Mouse (Mus musculus) spleen, postnatal 10 days (tissue): ENCODE measurements around the gene Btaf1.
"Not testable (repeated sequence)": the region's sequence is repeated elsewhere in the genome, so short reads cannot be mapped to it uniquely, and the experiment has no call there.

Source experiments
- DNase-seq, 2 experiments: peaks; one replicate each; pipeline ENCODE4 v3.0.0; 2021 to 2022; ENCODE audit warnings: low spot score in 2 of 2

Btaf1 gene

DNA sequence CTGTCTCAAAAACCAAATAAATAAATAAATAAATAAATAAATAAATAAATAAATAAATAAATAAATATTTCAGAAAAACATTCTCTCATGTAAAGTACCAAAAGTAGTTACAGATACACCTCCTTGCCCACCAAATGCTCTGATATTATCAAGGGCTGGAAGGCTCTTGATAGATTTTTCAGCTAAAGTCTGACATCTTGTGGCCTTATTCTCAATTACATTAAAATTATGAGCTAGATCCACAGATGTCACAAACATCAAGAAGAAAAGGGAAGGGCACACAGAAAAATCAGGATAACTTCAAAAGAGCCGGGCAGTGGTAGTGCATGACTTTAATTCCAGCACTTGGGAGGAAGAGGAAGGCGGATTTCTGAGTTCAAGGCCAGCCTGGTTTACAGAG is 3.9 kb upstream of the Btaf1 start:
- DNase-seq: no peak

DNA sequence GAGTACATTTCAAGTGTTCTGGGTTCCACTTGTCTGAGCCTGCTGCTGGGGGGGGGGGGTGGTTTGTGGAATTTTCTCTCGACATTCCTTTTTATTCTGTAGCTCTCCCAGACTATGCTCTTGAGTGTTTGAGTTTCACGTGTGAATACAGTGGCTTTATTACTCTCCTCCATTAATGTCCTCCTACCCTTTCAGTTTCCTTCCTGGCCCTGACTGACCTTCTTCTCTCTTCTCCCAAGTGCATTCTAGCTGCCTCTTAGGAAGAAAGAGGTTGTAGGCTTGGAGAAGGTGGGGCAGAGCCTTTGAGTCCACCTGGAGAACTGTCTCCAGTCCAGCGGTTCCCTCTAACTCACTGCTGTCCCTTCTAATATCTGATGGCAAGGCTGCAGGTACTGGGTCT is 2.9 kb upstream of the Btaf1 start:
- no peak for DNase-seq

GRCm38 (mm10) chr19:36926553-36927236 is 816 bp downstream of the Btaf1 start:
- no peak for DNase-seq

GRCm38 (mm10) chr19:36927800-36928361 is 2.0 kb downstream of the Btaf1 start:
- DNase-seq: no peak

GRCm38 (mm10) chr19:36929816-36930215 is 3.9 kb downstream of the Btaf1 start:
- DNase-seq: no peak

- DNase-seq: no peak
These were observed 6.2 kb downstream of the Btaf1 start for GRCm38 (mm10) chr19:36932097-36932496.

GRCm38 (mm10) chr19:36932613-36933012 is 6.7 kb downstream of the Btaf1 start:
- no peak for DNase-seq

DNA sequence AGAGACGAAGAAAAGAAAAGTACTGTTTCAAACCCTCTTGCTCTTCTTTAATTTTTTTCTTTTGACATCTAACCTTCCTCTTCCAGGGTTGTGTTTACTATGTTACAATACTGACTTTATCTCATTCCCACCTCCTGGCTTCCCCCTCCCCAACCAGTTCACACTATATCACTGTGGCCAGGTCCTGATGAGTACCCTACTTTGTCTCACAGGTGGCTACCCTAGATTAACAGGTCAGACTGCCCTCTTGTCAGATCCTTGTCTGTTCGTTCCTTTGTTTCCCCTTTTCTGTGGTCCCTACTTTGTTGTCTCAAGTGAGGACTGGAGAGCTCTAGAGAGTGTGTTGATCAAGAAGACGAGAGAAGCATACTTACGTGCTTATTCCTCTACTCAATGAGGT is 10.4 kb downstream of the Btaf1 start:
- DNase-seq: no peak

GRCm38 (mm10) chr19:36938008-36938407 is 12.1 kb downstream of the Btaf1 start:
- no peak for DNase-seq

DNA sequence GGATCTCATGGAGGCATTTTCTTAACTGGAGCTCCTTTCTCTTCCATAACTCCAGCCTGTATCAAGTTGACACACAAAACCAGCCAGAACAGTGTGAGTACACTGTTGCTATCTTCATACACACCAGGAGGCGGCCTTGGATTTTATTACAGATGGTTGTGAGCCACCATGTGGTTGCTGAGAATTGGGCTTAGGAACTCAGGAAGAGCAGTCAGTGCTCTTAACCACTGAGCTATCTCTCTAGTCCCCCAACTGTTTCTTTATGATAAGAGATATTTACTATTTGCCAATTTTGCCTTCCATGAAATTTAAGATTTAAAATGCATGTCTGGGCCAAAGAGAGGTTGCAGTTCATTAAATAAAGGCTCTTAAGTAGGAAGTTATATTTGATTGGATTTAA is 14.2 kb downstream of the Btaf1 start:
- no peak for DNase-seq

GRCm38 (mm10) chr19:36953637-36954206 is 27.8 kb downstream of the Btaf1 start:
- no peak for DNase-seq

GRCm38 (mm10) chr19:36958331-36958730 is 32.5 kb downstream of the Btaf1 start:
- no peak for DNase-seq

DNA sequence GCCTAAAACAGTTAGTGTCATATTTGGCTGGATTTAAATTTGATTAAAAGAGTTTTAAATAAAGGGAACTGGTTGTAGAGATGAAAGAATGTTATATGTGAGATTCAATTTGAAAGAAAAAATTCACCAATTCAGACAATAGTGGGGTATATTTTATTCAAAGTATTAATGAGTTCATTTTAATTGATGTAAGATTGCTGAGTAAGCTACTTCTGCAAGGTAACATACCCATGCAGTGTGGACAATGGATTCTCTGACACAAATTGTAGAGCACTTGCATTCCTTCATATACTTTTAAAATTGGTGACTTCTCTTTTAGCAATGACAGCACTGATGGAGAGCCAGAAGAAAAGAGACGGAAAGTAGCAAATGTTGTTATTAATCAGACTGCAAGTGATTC is 35.4 kb downstream of the Btaf1 start:
- DNase-seq: no peak

GRCm38 (mm10) chr19:36962544-36963260 is 36.8 kb downstream of the Btaf1 start:
- not testable (repeated sequence) for DNase-seq

DNA sequence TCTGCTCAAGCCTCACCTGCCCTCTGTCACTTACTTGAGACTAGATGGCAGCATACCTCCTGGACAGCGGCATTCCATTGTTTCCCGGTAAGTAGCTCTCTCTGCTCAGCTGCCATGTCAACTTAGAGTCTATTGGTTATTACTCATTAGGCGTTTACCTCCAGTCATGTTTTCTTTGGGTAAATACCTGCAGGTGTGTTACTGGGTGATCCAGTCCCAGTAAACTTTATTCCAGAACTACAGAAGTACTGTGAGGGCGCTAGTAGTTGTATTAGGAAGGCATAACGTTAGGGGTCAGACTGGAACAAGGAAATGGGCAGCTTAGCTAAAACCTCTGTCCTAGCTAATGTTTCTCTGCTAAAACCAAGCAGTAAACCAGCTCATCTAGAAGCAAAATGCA is 78.7 kb downstream of the Btaf1 start:
- no peak for DNase-seq

GRCm38 (mm10) chr19:37009878-37010281 is 84.0 kb downstream of the Btaf1 start:
- DNase-seq: no peak

GRCm38 (mm10) chr19:37013461-37013860 is 87.6 kb downstream of the Btaf1 start:
- DNase-seq: no peak

DNA sequence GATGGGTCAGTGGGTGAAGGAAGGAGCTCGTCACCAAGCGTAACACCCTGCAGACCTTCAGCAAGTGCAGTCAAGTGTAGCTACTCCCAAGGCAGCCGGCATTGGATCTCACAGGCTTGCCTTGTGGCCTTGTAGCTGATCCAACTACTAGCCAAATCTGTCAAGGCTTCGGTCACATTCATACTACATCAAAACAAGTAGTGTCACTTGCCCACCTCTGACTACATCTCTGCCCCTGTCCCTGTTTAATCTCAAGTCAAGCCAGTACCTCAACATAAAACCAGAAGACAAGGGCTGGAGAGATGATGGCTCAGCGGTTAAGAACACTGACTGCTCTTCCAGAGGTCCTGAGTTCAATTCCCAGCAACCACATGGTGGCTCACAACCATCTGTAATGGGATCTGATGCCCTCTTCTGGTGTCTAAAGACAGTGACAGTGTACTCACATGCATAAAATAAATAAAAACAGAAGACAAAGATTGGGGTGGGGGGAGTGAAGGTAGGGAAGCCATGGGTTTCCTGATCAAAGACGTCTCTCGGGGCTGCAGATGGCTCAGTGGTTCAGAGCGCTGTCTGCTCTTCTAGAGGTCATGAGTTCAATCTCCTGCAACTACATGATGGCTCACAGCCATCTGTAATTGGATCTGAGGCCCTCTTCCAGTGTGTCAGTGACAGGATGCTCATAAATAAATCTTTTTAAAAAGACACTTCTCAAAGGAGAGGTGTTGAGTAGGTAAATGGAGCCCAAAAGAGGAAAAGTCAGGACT is 88.5 kb downstream of the Btaf1 start:
- DNase-seq: no peak

GRCm38 (mm10) chr19:37016890-37017289 is 91.0 kb downstream of the Btaf1 start:
- no peak for DNase-seq

DNA sequence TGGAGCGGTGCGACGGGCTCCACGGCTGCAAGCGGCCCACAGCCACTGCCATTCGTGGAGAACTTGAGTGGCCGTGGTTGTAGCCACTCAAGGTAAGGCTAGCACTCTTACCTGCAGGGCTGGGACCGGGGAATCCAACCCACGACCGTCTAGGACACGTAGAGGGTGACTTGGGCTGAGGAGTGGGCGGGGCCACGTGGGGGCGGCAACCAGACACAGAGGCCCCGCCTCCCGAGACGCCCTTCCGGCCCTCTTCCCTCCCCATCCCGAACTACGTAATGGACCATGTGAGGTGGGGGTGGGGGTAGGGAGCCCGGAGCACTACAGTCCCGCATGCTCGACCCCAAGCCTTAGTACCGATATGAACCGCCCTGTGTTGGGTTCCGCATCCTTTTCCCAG is 92.5 kb downstream of the Btaf1 start:
- DNase-seq: peak; percentile 21 to 78

DNA sequence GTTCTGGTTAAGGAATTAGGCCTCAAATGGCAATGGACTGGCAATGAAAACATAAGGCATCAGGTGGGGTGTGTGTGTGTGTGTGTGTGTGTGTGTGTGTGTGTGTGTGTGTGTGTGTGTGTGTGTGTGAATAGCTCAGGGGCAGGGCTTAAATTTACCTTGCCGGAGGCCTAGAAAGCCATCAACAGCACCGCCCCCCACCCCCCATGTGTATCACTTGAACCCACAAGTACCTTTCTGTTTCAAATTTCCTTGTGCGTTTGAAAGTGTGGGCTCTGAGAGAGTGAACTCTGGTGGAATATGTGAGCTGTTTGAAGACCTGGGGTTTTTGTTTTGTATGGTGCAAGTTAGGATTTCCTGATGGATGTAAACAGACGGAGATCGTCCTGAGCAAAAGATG is 93.1 kb downstream of the Btaf1 start:
- no peak for DNase-seq

DNA sequence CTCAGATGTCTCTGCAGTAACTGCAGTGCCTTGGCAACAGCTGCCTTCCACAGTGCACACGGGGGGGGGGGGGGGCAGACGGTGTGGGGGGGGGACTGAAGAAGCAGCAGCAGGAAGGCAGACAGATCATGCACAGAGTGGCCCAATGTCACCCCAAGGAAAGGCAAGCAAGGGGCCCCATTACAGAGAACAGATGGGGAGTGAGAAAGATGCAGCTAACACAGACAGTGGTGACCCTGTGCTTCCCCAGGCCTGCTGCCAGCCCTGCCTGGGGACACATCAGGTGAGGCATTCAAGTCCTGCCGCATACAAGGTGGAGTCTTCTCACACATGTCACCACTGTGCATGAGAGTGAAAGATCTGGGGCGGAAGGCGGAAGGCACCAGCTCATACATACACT is 94.7 kb downstream of the Btaf1 start:
- no peak for DNase-seq
